Mouse (Mus musculus): Measurements from ENCODE around the gene Smco3.

Smco3 gene

GRCm38 (mm10) chr6:136845706-136846480 lies 10.6 kb upstream of the Smco3 start:
- no peak for DNase-seq (ENCODE audit: low spot score)

DNA sequence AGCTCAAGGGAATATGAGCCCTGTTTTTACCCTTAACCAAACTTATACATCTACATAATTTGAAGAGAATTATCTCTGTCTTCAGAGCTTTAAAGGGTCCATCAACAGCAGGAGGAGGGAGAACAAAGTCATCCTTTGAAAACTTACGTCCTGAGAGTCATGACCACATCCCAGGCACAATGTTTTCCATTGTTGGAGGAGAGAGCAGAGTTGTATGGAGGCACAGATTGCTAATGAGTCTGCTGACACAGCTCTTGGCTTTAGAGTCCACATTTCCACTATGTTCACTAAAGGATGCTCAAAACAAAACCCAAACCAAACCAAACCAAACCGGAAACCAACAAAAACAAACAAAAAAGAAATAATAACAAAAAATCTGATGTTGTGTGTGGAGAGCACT lies 9.7 kb upstream of the Smco3 start:
- DNase-seq (ENCODE audit: low spot score) = no peak

DNA sequence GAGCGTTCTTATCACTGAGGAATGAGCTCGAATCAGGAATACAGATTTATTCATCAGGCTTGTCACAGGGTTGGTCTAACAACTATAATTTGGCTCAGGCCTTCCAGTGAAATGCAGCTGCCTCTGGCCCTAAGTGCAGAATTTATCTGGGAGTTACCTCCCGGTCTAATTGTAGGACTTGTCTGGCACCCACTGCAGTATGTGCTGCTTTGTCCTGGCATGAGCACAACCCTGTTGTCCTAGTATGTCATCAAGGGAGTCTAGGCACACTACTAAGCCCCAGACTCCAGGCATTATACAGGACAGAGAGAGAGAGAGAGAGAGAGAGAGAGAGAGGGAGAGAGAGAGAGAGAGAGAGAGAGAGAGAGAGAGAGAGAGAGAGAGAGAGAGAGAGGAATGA lies 2.1 kb upstream of the Smco3 start:
- DNase-seq (ENCODE audit: low spot score) = no peak

DNA sequence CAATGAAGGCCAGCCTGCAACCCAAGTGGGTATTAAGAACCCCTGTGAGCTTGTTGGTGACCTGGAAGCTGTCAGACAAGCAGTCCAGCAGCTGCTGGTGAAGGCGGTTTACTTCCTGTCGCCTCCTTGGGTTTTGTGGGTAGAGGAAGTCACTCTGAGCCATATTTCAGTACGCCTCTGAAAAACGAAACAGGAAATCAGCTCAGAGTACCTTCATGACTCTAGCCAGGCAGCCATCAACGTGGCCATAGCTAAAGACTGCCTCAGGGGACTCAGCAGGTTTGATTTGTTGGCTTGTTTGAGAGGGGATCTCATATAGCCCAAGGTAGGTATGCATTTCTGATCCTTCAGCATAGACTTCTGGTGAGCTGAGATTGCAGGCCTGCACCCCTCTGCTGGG lies 3.5 kb downstream of the Smco3 start:
- DNase-seq (ENCODE audit: low spot score) = peak; percentile 46

GRCm38 (mm10) chr6:136828681-136829080 lies 6.6 kb downstream of the Smco3 start:
- no peak for DNase-seq (ENCODE audit: low spot score)

GRCm38 (mm10) chr6:136827881-136828561 lies 7.2 kb downstream of the Smco3 start, which contains the start of gene Wbp11:
TSS of gene Wbp11 (minus strand) at chr6:136828233.
- DNase-seq (ENCODE audit: low spot score) = peak; percentile 97

DNA sequence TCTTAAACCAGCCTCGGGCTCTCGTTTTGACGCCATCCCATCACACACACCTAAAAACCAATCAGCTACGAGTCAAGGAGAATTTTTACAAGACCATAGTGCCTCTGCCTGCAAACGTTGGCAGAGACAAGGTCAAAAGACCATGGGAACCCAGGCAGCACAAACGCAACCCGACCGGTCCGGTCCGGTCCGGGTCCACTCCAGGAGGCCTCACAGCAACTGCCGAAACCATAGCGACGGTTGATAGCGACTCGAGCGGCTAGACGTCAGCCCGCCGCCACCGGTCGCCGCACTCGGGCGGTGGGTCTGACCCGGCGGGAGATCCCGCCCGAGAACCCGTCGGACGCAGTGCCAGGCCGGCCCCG lies 7.8 kb downstream of the Smco3 start, which contains the start of gene BC049715:
BC049715 (plus strand) TSS at position 111 of the 365 bp plus-strand sequence.
- no peak for DNase-seq (ENCODE audit: low spot score)

DNA sequence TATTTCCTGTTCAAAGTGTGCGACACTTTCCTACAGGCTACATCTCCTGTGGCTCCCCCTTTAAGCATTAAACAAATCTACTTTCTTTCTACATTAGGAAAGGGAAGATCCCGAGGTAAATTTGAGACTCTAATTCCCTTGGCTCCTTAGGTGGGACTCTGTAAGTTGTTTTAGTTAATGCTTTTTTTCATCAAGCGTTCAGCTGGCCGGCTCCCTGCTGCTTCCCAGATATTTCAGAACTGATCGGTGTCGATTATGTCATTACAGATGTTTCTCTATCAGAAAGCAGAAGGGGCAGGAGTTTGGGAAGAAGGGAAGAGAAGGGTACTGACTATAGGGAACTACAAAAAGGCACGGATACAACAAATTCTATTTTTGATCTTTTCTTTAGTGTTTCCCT lies 8.1 kb downstream of the Smco3 start:
- DNase-seq (ENCODE audit: low spot score) = no peak

DNA sequence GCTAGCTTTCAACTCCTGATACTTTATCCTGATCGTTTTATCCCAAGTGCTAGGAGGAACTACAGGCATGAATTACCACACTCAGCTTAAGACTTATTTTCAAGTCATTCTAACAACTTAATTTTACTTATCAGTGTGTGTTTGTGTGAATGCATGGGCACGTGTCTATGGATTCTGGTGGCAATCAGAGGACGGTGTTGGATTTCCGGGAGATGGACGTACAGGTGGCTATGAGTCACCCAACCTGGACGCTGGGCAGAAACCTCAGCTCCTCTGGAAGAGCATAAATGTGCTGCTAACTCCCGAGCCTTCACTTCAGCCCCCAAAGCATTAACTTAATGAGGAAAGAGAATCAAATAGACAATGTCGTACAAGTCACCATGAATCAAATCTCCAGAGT lies 10.3 kb downstream of the Smco3 start:
- no peak for DNase-seq (ENCODE audit: low spot score)

DNA sequence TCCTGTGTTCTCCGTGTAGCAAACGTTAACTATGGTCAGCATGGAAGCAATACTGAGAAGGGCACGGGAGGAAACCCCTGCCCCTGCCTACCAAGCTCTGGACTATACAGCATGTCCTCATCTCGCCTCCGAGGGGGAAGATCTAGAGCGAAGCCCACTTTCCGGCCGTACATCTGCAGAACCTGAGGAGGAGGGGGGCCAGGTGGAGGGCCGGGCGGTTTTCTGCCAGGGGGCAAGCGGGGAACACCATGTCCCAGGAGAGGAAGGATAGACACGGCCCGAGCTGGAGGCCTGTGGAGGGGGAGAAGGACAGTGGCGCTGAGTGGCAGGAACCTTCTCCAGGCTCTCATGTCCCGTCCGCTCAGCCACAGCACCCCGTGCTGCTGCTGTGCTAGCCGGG lies 14.2 kb downstream of the Smco3 start:
- DNase-seq (ENCODE audit: low spot score) = no peak

DNA sequence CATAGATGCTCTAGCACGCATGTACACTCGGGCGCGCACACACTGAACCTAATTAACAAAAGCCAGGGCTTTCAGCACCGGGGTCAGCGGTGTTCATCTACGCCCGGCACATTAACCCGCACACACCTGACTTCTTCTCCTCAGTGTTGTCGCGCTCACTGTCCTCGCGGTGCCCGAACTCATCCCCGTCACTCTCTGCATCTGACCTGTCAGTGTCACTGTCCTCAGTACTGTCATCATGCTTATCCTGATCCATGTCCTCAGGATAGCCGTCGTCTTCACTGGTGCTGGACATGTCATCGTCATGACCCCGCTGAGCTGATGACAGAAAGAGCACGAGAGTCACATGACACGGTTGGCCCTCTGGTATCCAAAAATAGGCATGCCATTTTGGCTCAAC lies 14.9 kb downstream of the Smco3 start:
- DNase-seq (ENCODE audit: low spot score) = no peak

GRCm38 (mm10) chr6:136817549-136817948 lies 17.7 kb downstream of the Smco3 start:
- no peak for DNase-seq (ENCODE audit: low spot score)

- no peak for DNase-seq (ENCODE audit: low spot score)
These were observed 18.4 kb downstream of the Smco3 start for GRCm38 (mm10) chr6:136816826-136817225.

GRCm38 (mm10) chr6:136815381-136815780 lies 19.9 kb downstream of the Smco3 start:
- DNase-seq (ENCODE audit: low spot score) = no peak

GRCm38 (mm10) chr6:136813117-136813516 lies 22.1 kb downstream of the Smco3 start:
- no peak for DNase-seq (ENCODE audit: low spot score)

DNA sequence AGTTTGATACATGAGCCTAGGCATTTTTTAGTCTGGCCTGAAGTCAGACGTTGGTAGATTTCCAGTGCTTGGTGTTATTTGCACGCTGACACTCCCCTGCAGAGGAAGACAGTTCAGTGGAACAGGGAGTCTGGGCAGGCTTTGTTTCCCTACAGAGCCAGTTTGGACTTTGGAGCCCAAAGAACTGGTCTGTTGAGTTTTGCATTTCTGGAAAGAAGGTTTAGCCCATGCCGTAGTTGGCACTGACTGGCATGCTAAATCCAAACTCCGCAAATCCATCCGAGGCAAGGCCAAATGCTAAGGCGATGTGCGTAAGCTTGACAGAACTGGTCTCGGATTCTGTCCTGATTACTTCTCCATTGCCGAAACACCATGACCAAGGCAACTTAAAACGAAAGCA lies 24.1 kb downstream of the Smco3 start:
- DNase-seq (ENCODE audit: low spot score) = no peak

DNA sequence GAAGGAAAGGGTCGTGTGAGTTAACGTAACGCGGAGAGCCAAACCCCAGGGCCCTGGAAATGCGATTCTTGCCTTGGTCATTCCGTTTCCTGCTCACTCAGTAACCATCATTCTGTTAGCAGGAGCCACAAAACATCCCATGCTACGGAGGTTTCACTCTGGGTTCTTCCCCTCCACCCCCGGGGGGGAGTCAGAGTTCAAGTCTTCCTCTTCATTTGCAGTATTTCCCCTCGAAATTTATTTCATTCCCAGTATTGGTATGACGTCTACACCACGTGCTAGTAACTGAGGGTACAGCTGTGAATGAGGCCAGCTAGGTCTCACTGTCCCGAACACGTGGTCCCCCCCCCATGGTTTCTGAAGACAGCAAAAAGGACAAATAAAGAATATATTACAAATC lies 25.6 kb downstream of the Smco3 start:
- peak; percentile 16 for DNase-seq (ENCODE audit: low spot score)

DNA sequence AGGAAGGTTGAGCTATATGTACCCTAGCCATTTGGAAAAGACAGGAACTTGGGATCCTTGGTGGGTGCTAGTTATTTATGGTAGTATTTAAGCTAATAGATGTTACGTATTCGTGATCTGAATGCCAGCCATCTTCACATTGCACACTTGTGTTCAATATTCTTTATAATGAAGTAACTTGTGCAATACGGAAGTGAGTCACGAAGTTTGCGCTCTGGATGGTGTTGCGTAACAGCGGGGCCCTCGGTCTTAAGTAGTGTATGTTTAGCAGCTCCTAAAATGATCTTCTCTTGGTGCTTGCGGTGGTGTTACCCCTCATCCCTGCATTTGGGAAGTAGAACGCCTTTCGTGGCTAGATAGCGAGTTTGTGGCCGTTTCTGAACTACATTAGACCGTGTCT lies 26.2 kb downstream of the Smco3 start:
- peak; percentile 70 for DNase-seq (ENCODE audit: low spot score)

DNA sequence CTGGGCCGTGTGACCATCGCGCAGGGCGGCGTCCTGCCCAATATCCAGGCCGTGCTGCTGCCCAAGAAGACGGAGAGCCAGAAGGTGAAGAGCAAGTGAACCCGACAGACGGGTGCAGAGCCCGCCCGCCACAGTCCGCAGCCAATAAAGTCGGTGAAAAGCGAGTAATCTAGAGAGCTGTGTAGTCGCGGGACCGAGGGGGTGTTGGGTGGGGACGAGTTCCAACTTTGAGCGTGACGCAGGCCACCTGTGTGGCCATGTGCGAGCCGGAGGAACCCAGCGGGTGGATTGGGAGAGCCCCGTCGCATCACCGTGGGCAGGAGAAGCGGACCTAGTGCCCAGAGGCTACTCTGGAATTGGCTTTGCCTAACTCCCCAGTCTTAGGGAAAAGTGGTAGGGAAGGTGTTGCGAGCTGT lies 26.6 kb downstream of the Smco3 start:
- DNase-seq (ENCODE audit: low spot score) = peak; percentile 72

DNA sequence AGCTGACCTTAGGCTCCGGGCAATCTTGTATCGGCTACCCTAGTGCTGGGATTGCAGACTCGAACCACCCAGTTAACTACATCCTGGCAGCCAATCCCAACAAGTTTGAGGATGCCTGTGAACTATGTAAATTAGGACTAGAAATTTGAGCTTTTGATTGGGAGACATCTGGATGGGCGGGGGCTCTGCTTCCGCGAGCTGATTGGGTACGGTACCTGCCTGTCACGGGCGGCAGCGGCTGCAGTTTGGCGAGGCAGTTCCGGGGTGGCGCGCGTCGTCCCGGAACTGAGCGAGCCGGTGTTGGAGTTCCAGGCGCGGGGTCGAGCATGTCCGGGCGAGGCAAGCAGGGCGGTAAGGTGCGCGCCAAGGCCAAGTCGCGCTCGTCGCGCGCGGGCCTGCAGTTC lies 27.2 kb downstream of the Smco3 start, which contains the start of gene H2afj:
H2afj (plus strand) TSS at position 231 of the 404 bp plus-strand sequence.
- DNase-seq (ENCODE audit: low spot score) = peak; percentile 96

DNA sequence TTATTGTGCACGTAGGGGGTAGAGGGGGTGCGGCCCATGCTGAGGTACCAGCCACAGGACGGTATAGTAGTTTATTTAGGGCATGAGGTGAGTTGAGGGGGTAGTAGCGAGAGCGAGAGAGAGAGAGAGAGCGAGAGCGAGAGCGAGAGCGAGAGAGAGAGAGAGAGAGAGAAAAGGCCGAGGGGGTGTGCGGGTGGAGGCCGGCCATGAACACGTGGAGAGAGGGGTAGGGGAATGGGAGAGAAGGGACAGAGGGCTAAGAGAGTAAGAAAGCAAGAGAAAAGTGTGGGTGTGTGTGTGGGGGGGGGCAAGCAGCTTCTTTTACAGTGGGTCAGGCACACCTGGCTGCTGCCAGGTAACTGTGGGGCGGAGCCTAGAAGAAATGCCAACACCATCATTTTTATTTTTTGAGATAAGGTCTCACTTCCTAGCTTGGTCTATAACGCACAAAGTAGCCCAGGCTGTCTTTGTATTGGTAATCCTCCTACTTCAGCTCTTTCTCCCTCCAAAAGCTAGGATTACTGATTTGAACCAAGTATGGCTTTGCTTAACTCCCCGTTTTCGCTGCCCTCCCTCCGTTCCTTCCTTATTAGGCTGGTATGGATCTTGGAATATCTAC lies 27.7 kb downstream of the Smco3 start:
- DNase-seq (ENCODE audit: low spot score) = no peak

GRCm38 (mm10) chr6:136806819-136807218 lies 28.4 kb downstream of the Smco3 start:
- no peak for DNase-seq (ENCODE audit: low spot score)

- DNase-seq (ENCODE audit: low spot score) = no peak
These were observed 29.9 kb downstream of the Smco3 start for GRCm38 (mm10) chr6:136805409-136805775.

Data from T-cell, adult 2 months (primary cell).